Mouse (Mus musculus) spleen, adult 2 months (tissue): ENCODE data around the gene Rab23. TPM values are rescaled to one million over a fixed set of nuclear protein-coding genes. Genes with fewer than 3 reads are reported as not detected.

ENCODE experiments used
- DNase-seq, 2 experiments: peaks; one replicate each; pipeline versions ENCODE4 v3.0.0 to v3.0.0-alpha.2; 2012 to 2021; ENCODE audit warnings: low spot score in 2 of 2, low read depth in 1 of 2
- H3K27ac ChIP-seq: fragments of 200-500 bp; 2 replicates; pipeline ENCODE4 v1.5.1; 2012; ENCODE audit warnings: low read length, inconsistent platforms; ENCODE audit not compliant: insufficient read depth
- H3K27me3 ChIP-seq: fragments of 200-500 bp; 2 replicates; pipeline ENCODE4 v1.6.1; 2012; ENCODE audit warnings: mild to moderate bottlenecking, moderate library complexity, low read length, inconsistent platforms; ENCODE audit not compliant: control insufficient read depth, insufficient read depth
- H3K36me3 ChIP-seq: fragments of 200-500 bp; 2 replicates; pipeline ENCODE4 v1.6.1; 2012; ENCODE audit warnings: mild to moderate bottlenecking, low read length, inconsistent platforms; ENCODE audit not compliant: control insufficient read depth, insufficient read depth
- H3K4me1 ChIP-seq: fragments of 200-500 bp; 2 replicates; pipeline ENCODE4 v1.6.1; 2011; ENCODE audit warnings: inconsistent platforms; ENCODE audit not compliant: control insufficient read depth, insufficient read depth, insufficient read length
- H3K4me3 ChIP-seq: fragments of 200-500 bp; 2 replicates; pipeline ENCODE4 v1.5.1; 2011; ENCODE audit warnings: mild to moderate bottlenecking, inconsistent platforms; ENCODE audit not compliant: insufficient read depth, insufficient read length; ENCODE audit errors: extremely low read depth
- CTCF ChIP-seq: fragments of 200-500 bp; IDR thresholded peaks from 2 replicates; pipeline ENCODE4 v1.5.1; 2011; ENCODE audit warnings: mild to moderate bottlenecking, inconsistent platforms; ENCODE audit not compliant: insufficient read depth, insufficient read length, insufficient replicate concordance; ENCODE audit errors: extremely low read depth
- POLR2A ChIP-seq: fragments of 200-500 bp; IDR thresholded peaks from 2 replicates; pipeline ENCODE4 v1.6.1; 2011; ENCODE audit warnings: low read depth, low read length, inconsistent platforms
- WGBS: fragments of 180-500 bp; shearing (Covaris S2); methylation state at CpG from one replicate; pipeline ENCODE4 v1.1.7; 2018; 5-methylcytosine and 5-hydroxymethylcytosine counted together
- polyA plus RNA-seq: library from polyadenylated mRNA; depleted of rRNA; stranded (reverse); fragments of >200 nt; gene quantifications from 2 replicates; pipeline ENCODE4 v1.2.3, GENCODE M21; 2012

The Rab23 gene
- polyA plus RNA-seq, 1 experiment = 2.1 TPM

DNA sequence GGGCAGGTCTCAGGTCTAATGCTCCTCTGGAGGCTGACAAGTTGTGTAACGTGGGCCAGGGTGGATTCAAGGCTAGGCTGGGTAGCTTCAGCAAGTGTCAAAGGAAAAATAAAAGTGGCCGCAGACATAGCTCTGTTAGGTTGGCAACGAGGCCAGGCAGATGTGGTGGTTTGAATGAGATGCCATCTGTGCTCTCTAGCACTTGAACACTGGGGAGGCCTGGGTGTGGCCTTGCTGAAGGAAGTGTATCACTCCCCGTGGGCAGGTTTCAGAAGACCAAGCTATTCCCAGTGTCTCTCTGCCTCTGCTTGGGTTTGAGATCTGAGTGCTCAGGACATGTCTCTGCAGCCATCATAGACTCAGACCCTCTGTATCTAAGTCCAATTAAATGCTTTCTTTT is 38.8 kb downstream of the Rab23 start:
- Histone ChIP-seq H3K4me3 (no peak overlapping the region), H3K27ac (no peak overlapping the region), H3K36me3 (no peaks in the 10 kb centered on the region), H3K4me1 (peaks cover 6% of the 10 kb centered on the region), H3K27me3 (no peaks in the 10 kb centered on the region)
- no peak for TF ChIP-seq POLR2A
- TF ChIP-seq CTCF = no peak
- no peak for DNase-seq
- WGBS = 34% methylated on average over 4 of the region's 4 CpGs

- 92% methylated on average over 2 of the region's 2 CpGs for whole genome bisulfite sequencing
- Histone ChIP-seq H3K36me3 (peaks cover 3% of the 10 kb centered on the region), H3K4me3 (no peak overlapping the region), H3K4me1 (no peaks in the 10 kb centered on the region), H3K27ac (no peak overlapping the region), H3K27me3 (no peaks in the 10 kb centered on the region)
- DNase-seq = no peak
- TF ChIP-seq CTCF = no peak
- no peak for TF ChIP-seq POLR2A
These were observed 44.1 kb downstream of the Rab23 start for GRCm38 (mm10) chr1:33763826-33764225.

GRCm38 (mm10) chr1:33765468-33766080 is 45.9 kb downstream of the Rab23 start:
- Histone ChIP-seq H3K27me3 (no peaks in the 10 kb centered on the region), H3K4me3 (no peak overlapping the region), H3K36me3 (peaks cover 14% of the 10 kb centered on the region), H3K27ac (no peak overlapping the region), H3K4me1 (no peaks in the 10 kb centered on the region)
- no peak for TF ChIP-seq CTCF
- TF ChIP-seq POLR2A = no peak
- WGBS = 94% methylated on average over 11 of the region's 11 CpGs
- no peak for DNase-seq

- 93% methylated on average over 16 of the region's 16 CpGs for WGBS
- Histone ChIP-seq H3K36me3 (peaks cover 24% of the 10 kb centered on the region), H3K4me1 (no peaks in the 10 kb centered on the region), H3K27me3 (no peaks in the 10 kb centered on the region), H3K27ac (no peak overlapping the region), H3K4me3 (no peak overlapping the region)
- DNase-seq = no peak
- no peak for TF ChIP-seq POLR2A
- TF ChIP-seq CTCF = no peak
These were observed 47.1 kb downstream of the Rab23 start for GRCm38 (mm10) chr1:33766520-33767508.

DNA sequence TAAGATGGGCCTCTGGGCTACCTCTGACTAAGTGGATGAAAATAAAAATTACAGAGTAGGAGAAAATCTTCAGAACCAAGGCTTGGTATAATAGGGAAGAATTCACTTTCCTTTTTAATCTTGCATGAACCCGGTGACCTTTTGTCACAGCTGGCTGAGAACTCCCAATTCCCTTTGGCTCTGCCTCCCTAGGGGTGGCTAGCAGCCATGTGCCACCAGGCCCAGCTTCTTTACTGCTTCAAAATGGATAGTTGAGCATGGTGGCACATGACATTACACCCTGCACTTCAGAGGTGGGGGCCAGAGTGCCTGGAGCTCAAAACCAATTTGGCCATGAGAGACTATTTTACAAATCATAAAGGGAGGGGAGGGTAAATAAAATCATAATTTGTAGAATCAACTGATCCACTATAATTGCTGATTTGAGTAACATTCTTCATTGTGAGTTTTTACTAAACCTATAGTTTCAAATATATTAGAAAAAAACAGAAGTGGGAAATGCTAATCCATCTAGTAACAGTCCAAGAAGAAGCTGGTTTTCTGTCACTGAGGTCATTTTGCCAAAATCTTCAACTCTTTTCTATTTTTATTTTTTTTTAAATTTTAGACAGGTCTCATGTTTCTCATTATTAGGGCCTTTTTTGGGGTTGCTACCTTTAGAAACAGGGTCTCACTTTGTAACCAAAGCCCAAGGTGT is 48.6 kb downstream of the Rab23 start:
- DNase-seq = no peak
- peaks cover 24% of the 10 kb centered on the region for H3K36me3 ChIP-seq
- 83% methylated on average over 1 of the region's 1 CpGs for WGBS
- no peak overlapping the region for H3K4me3 ChIP-seq
- no peaks in the 10 kb centered on the region for H3K4me1 ChIP-seq
- H3K27me3 ChIP-seq = no peaks in the 10 kb centered on the region
- H3K27ac ChIP-seq = no peak overlapping the region
- TF ChIP-seq CTCF = no peak
- TF ChIP-seq POLR2A = no peak

DNA sequence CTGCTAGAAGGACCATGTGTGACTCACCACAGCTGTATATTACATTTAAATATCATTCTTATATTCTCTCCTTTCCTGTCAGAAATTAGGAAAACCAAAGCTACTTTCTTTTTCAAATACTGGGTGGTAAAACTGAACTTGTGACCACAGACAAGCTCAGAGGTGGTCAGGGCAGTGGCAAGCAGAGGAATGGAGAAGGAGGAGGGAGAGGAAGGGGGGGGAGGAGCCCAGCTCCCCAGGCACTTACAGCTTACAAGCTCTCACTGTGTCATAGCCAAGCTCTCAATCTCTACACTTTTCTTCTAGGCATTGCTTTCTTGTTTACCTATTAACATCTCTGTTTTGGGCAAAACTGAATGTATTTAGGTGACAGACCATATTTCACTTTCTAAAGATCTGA is 49.1 kb downstream of the Rab23 start:
- TF ChIP-seq CTCF = no peak
- no peak for TF ChIP-seq POLR2A
- Histone ChIP-seq H3K4me1 (no peaks in the 10 kb centered on the region), H3K4me3 (no peak overlapping the region), H3K36me3 (peaks cover 25% of the 10 kb centered on the region), H3K27ac (no peak overlapping the region), H3K27me3 (no peaks in the 10 kb centered on the region)
- DNase-seq = no peak

DNA sequence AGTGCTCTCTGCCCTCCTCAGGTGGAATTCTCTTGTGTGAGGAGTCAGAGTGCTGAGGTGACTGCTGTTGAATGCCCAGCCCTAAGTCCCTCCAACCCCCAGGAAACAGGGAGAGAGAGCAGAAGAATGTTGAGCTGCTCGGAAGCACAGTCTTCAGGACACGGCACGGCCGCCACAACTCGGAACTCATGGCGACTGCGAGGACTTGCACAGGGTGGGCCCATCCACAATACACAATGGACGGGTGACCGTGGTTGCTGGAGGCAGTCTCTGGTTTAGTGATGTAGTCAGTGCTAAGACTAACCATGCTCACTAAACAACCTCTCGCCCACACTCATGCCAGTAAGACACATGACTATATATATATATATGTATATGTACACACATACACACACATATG is 51.9 kb downstream of the Rab23 start:
- Histone ChIP-seq H3K36me3 (peaks cover 28% of the 10 kb centered on the region), H3K27me3 (no peaks in the 10 kb centered on the region), H3K27ac (no peak overlapping the region), H3K4me1 (no peaks in the 10 kb centered on the region), H3K4me3 (no peak overlapping the region)
- 96% methylated on average over 10 of the region's 10 CpGs for WGBS
- no peak for DNase-seq
- TF ChIP-seq CTCF (no peak), POLR2A (no peak)
